Mouse (Mus musculus): ENCODE measurements around the gene Jup. TPM values are rescaled to one million over a fixed set of nuclear protein-coding genes. Genes with fewer than 3 reads are reported as not detected.

The Jup gene
- total RNA-seq (2021): 10 to 100 TPM; 34.1 to 35.6 TPM
- long read RNA-seq, experiment 1, transcript Jup-201 (14 exons, 3,205 nt): major isoform, 10 of 22 reads
- long read RNA-seq, experiment 1, partial matches to known transcripts: 0 of 22 reads
- long read RNA-seq, experiment 1, other reads (novel, unspliced or antisense): 10 of 22 reads
- long read RNA-seq, experiment 2, transcript Jup-201 (14 exons, 3,205 nt): major isoform, 15 of 31 reads
- long read RNA-seq, experiment 2, partial matches to known transcripts: 0 of 31 reads
- long read RNA-seq, experiment 2, other reads (novel, unspliced or antisense): 13 of 31 reads

DNA sequence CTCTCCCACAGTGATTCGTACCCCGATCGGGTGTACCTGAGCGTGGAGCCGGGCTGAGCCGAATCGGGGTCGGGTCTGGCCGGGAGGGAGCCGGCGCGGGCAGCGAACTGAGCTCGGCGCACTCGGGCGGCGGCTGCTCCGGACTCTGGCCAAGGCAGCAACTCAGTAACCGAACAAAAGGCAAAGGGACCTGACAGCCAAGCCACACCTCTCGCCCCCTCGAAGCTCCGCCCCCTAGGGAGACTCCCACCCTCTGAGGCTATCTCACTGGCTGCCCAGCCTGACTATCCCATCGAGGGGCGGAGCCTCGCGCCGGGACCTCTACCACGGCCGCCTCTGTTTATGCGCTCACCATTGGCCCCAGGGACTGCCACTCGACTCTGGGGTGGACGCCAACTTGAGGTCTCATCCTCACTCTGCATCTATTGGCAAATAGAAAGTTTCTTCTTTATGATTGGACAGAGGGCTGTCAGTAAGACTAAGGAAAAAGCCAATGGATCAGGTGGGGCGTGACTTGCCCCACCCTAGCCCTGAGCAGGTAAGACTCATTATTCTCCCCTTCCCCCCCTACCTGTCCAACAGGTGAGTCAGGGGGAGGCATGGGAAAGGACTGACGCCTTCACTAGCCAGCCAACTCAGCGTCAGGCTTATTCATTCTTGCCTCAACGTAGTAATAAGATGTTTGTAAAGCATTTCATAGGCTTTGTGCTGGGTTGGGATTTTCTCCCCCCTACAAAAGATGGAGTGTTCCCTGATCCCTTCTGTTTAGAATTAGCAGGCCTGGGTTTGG is at the start of gene Jup:
TSS of gene Jup (minus strand) at position 164 of the 790 bp plus-strand sequence.
- Histone ChIP-seq H3K27ac (peak within 1 kb of the TSS; percentile 88), H3K4me3 (peak within 1 kb of the TSS; percentile 95)
- TF ChIP-seq CTCF (conservative IDR thresholded peaks at IDR 0.05): no peak; the same call in 1 of the 2 replicates
- DNase-seq (ENCODE audit: low spot score in 2 of 2): peak; percentile 99 to 100

GRCm38 (mm10) chr11:100442625-100443024 is 45.1 kb upstream of the Jup start:
- Histone ChIP-seq H3K4me3 (no peak overlapping the region), H3K27ac (no peak overlapping the region)
- TF ChIP-seq CTCF (conservative IDR thresholded peaks at IDR 0.05): no peak
- DNase-seq (ENCODE audit: low spot score in 2 of 2): no peak

GRCm38 (mm10) chr11:100441797-100442196 is 44.2 kb upstream of the Jup start, which contains the start of the genes Nt5c3b and Klhl10:
TSS of gene Nt5c3b (minus strand) at chr11:100441808.
TSS of gene Klhl10 (plus strand) at chr11:100441917.
- DNase-seq (ENCODE audit: low spot score in 2 of 2): no peak
- peak within 1 kb of the TSS; percentile 95 for H3K27ac ChIP-seq
- H3K4me3 ChIP-seq: peak within 1 kb of the TSS; percentile 83
- no peak for TF ChIP-seq CTCF (conservative IDR thresholded peaks at IDR 0.05)

DNA sequence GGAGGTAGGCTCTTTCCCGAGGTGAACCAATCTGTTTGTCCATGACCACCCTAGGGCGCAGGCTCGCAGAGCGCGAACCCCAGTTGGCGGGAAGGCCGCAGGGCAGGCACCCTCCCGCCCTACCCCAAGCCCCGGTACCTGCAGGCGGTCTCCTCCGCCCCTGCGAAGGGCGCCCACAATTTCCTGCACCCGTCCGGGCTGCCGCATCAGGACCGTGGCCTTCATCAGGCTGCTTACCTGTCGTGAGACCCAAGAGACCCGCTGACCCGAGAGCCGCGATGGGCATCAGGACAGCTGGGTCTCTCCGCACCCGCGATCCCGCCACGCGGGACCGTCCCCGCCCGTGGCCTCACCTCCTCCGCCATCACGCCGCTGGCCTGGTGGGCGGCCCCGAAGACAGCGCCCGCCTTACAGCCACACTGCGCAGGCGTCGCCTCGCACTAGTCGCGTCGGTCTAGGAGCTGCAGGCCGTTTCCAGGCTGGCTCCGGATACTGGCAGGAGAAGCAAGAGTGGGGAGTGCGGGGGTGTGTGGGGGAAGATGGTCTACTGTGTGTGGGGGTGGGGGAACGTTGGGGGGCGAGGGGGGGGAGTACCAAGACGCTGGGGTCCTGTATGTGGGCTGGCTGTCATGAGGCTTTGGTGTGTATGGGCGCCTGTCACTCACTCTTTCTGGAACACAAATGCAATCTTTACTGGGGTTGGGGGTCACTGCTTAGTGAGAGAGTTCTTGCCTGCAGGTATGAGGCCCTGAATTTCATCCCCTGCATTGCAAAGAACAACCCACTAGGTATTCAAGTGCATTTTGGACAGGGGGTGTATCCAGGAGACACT is 43.3 kb upstream of the Jup start:
- no peak for TF ChIP-seq CTCF (conservative IDR thresholded peaks at IDR 0.05)
- peak; percentile 80 to 85 for DNase-seq (ENCODE audit: low spot score in 2 of 2)
- peak overlapping the region; percentile 95 for H3K27ac ChIP-seq

DNA sequence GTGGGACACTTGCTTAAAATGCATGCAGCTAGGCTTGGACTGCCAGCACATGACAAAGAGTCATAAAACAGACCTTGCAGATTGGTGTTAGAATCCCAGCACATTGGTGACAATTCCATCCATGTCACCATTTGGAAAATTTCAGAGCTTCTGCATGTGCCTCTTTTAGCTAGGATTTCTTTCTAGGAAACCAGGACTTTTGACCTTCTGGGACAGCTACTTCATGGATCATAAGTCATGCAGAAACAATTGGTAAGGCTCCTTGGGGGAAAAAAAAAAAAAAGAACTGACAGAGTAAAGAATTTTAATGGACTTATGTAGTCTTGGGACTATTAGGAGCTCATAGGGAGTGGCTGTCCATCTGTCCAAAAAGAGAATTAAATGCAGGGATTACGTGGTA is 40.3 kb upstream of the Jup start:
- Histone ChIP-seq H3K27ac (no peak overlapping the region), H3K4me3 (no peak overlapping the region)
- no peak for TF ChIP-seq CTCF (conservative IDR thresholded peaks at IDR 0.05)
- DNase-seq (ENCODE audit: low spot score in 2 of 2): no peak

More for the DNA sequence above, 43.3 kb upstream of the Jup start:
- peak overlapping the region; percentile 83 for H3K4me3 ChIP-seq

- DNase-seq (ENCODE audit: low spot score in 2 of 2): no peak
- Histone ChIP-seq H3K4me3 (no peak overlapping the region), H3K27ac (no peak overlapping the region)
- TF ChIP-seq CTCF (conservative IDR thresholded peaks at IDR 0.05): no peak
These were observed 38.2 kb upstream of the Jup start for GRCm38 (mm10) chr11:100435678-100436246.

GRCm38 (mm10) chr11:100432002-100432401 is 34.4 kb upstream of the Jup start:
- no peak for TF ChIP-seq CTCF (conservative IDR thresholded peaks at IDR 0.05)
- no peak overlapping the region for H3K27ac ChIP-seq
- no peak for DNase-seq (ENCODE audit: low spot score in 2 of 2)
- H3K4me3 ChIP-seq: no peak overlapping the region

DNA sequence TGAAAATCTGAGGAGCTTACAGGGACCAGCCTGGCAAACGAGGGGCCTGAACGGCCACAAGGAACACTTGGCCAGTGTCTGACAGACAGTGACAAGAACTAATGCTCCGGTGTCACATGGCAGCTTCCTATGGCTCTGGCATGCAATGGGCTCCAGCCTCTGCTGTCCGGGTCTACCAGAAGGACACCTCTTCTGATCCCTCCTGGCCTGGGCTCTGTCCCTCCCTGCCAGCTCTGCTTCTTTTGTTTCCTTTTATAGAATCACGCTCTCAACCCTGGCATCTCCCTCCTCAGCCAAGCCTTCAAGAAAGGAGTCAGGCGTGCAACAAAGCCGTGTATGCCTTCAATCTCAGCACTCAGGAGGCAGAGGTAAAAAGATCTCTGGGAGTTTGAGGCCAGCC is 32.5 kb upstream of the Jup start:
- no peak for DNase-seq (ENCODE audit: low spot score in 2 of 2)
- Histone ChIP-seq H3K27ac (peak overlapping the region; percentile 36; the same call in 1 of the 2 replicates), H3K4me3 (no peak overlapping the region)
- no peak for TF ChIP-seq CTCF (conservative IDR thresholded peaks at IDR 0.05)

GRCm38 (mm10) chr11:100428612-100429199 is 31.1 kb upstream of the Jup start:
- H3K4me3 ChIP-seq: no peak overlapping the region
- DNase-seq (ENCODE audit: low spot score in 2 of 2): no peak
- TF ChIP-seq CTCF (conservative IDR thresholded peaks at IDR 0.05): no peak
- H3K27ac ChIP-seq: peak overlapping the region; percentile 70

DNA sequence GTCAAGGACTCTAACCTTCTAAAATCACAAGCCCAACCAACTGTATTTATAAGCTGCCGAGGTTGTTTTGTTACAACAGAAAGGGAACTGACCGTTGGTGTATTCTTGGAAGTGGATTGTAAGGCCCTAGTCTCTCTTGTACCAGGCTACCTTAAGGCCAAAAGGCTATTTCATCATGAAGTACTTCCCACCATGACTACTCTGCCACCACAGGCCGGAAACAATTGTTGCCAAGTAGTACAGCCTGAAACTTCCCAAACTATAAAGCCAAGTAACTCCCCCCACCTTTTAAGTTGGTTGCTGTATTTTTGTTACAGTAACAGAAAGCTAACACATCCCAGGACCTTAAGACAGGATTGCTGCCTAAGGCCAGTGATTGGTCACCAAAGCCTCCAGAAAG is 29.3 kb upstream of the Jup start:
- no peak for DNase-seq (ENCODE audit: low spot score in 2 of 2)
- H3K4me3 ChIP-seq: no peak overlapping the region
- TF ChIP-seq CTCF (conservative IDR thresholded peaks at IDR 0.05): no peak
- H3K27ac ChIP-seq: no peak overlapping the region

DNA sequence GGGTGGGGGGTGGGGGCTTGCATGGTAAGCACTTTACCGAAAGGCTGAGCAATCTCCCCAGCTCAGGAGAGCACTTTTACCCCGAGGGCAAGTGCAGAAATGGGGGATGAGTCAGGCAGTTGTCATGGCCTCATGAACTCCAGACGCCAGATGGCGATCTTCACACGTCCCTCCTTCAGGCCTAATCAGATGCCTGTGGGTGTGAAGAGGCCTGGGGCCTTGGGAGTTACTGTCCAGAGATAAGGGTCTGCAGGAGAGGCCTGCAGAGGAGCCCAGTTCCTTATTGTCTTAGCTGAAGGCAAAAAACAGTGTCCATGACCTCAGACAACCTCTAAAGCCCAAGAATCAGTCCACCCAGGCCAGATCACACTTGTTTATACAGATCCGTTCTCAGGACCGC is 28.3 kb upstream of the Jup start:
- peak; percentile 50 to 78 for DNase-seq (ENCODE audit: low spot score in 2 of 2)
- TF ChIP-seq CTCF (conservative IDR thresholded peaks at IDR 0.05): peak; percentile 82
- no peak overlapping the region for H3K27ac ChIP-seq
- H3K4me3 ChIP-seq: no peak overlapping the region

DNA sequence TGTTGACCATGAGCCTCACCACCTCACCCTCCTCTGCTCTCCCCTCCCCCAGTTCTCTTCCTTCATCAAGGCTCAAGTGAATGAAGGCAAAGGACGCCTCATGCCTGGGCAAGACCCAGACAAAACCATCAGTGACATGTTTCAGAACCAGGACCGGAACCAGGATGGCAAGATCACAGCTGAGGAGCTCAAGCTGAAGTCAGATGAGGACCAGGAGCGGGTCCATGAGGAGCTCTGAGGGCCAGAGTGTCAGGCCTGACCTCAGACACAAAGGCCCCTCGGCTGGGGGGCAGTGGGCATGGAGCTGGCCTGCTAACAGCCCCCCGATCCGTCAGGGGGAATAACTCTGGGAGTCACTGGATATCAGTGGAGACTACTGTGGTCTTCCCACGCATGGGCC is 26.3 kb upstream of the Jup start:
- no peak for TF ChIP-seq CTCF (conservative IDR thresholded peaks at IDR 0.05)
- no peak for DNase-seq (ENCODE audit: low spot score in 2 of 2)
- Histone ChIP-seq H3K4me3 (no peak overlapping the region), H3K27ac (no peak overlapping the region)
